Mouse (Mus musculus) lung, embryonic 14.5 days (tissue): ENCODE measurements around the gene Nt5c1a. TPM values are rescaled to one million over a fixed set of nuclear protein-coding genes. Genes with fewer than 3 reads are reported as not detected.
A peak's percentile ranks its signal among the peaks of the same experiment; 100 is the strongest.

Source experiments
- ATAC-seq: fragments of 200-750 bp; cut with Nextera tagmentation; 2 replicates; pipeline ENCODE4 v1.8.0; 2017; ENCODE audit warnings: mild to moderate bottlenecking, moderate TSS enrichment, moderate library complexity; ENCODE audit not compliant: insufficient read depth
- DNase-seq: peaks from one replicate; pipeline ENCODE4 v3.0.0-alpha.2; 2015
- H3K27ac ChIP-seq: fragments of 300-500 bp; sonication (generic); 2 replicates; pipeline ENCODE4 v1.5.1; 2014; ENCODE audit warnings: low read depth, mild to moderate bottlenecking, moderate library complexity
- H3K27me3 ChIP-seq: fragments of 300-500 bp; sonication (generic); 2 replicates; pipeline ENCODE4 v1.6.1; 2014; ENCODE audit warnings: low read length, control low read depth; ENCODE audit not compliant: insufficient read depth
- H3K36me3 ChIP-seq: fragments of 300-500 bp; sonication (generic); 2 replicates; pipeline ENCODE4 v1.6.1; 2014; ENCODE audit warnings: control low read depth; ENCODE audit not compliant: insufficient read depth
- H3K4me1 ChIP-seq: fragments of 300-500 bp; sonication (generic); 2 replicates; pipeline ENCODE4 v1.6.1; 2014; ENCODE audit warnings: antibody characterized with exemption, control low read depth; ENCODE audit not compliant: insufficient read depth
- H3K4me2 ChIP-seq: fragments of 300-500 bp; sonication (generic); 2 replicates; pipeline ENCODE4 v1.6.1; 2014; ENCODE audit warnings: mild to moderate bottlenecking
- H3K4me3 ChIP-seq: fragments of 300-500 bp; sonication (generic); 2 replicates; pipeline ENCODE4 v1.5.1; 2014; ENCODE audit warnings: low read depth, low read length
- H3K9ac ChIP-seq: fragments of 300-500 bp; sonication (generic); 2 replicates; pipeline ENCODE4 v1.6.1; 2014
- H3K9me3 ChIP-seq: fragments of 300-500 bp; sonication (generic); 2 replicates; pipeline ENCODE4 v1.6.1; 2016; ENCODE audit warnings: low read depth, low read length, control low read depth
- CTCF ChIP-seq: IDR thresholded peaks from 2 replicates; pipeline ENCODE4 v1.5.1; 2016; ENCODE audit warnings: antibody characterized with exemption, low read depth
- WGBS: fragments of 180-500 bp; shearing (Covaris S2); extraction: QIAGEN DNeasy Blood & Tissue Kit; methylation state at CpG from one replicate; pipeline ENCODE4 v1.1.7; 2014; 5-methylcytosine and 5-hydroxymethylcytosine counted together
- polyA plus RNA-seq: library from polyadenylated mRNA; unstranded; fragments of >200 nt; fragmentation: Nextera tagmentation; extraction: Ambion mirVana; gene quantifications from 2 replicates; pipeline ENCODE4 v1.2.1, GENCODE M21; 2014

Gene Nt5c1a
- polyA plus RNA-seq, 1 experiment from 2014 or later, result not detected

GRCm38 (mm10) chr4:123212330-123212729 is 11.0 kb downstream of the Nt5c1a start:
- ATAC-seq (no peak), DNase-seq (no peak)
- Histone ChIP-seq H3K36me3 (no peaks in the 10 kb centered on the region), H3K4me1 (no peaks in the 10 kb centered on the region), H3K27me3 (no peaks in the 10 kb centered on the region; the same call in 1 of the 2 replicates), H3K4me3 (no peak overlapping the region), H3K9me3 (no peaks in the 10 kb centered on the region), H3K9ac (no peak overlapping the region), H3K27ac (no peak overlapping the region), H3K4me2 (no peak overlapping the region)
- 37% methylated on average over 2 of the region's 2 CpGs for WGBS
- no peak for TF ChIP-seq CTCF

GRCm38 (mm10) chr4:123213975-123214374 is 12.7 kb downstream of the Nt5c1a start:
- no peaks in the 10 kb centered on the region for H3K4me1 ChIP-seq
- no peak for ATAC-seq
- WGBS, result 93% methylated on average over 9 of the region's 9 CpGs

GRCm38 (mm10) chr4:123215367-123215766 is 14.1 kb downstream of the Nt5c1a start:
- H3K9ac ChIP-seq, result no peak overlapping the region
- no peaks in the 10 kb centered on the region for H3K4me1 ChIP-seq
- ATAC-seq (no peak), DNase-seq (no peak)
- no peaks in the 10 kb centered on the region for H3K36me3 ChIP-seq
- no peaks in the 10 kb centered on the region for H3K27me3 ChIP-seq
- H3K27ac ChIP-seq, result no peak overlapping the region
- TF ChIP-seq CTCF, result no peak
- no peak overlapping the region for H3K4me3 ChIP-seq
- no peaks in the 10 kb centered on the region for H3K9me3 ChIP-seq
- 65% methylated on average over 1 of the region's 1 CpGs for WGBS
- no peak overlapping the region for H3K4me2 ChIP-seq

More at GRCm38 (mm10) chr4:123213975-123214374, 12.7 kb downstream of the Nt5c1a start:
- Histone ChIP-seq H3K36me3 (no peaks in the 10 kb centered on the region), H3K27ac (no peak overlapping the region), H3K9ac (no peak overlapping the region), H3K9me3 (no peaks in the 10 kb centered on the region), H3K4me3 (no peak overlapping the region), H3K4me2 (no peak overlapping the region), H3K27me3 (no peaks in the 10 kb centered on the region; the same call in 1 of the 2 replicates)
- TF ChIP-seq CTCF, result no peak
- no peak for DNase-seq

GRCm38 (mm10) chr4:123216782-123217181 is 15.5 kb downstream of the Nt5c1a start:
- H3K4me2 ChIP-seq, result no peak overlapping the region
- no peak overlapping the region for H3K9ac ChIP-seq
- H3K4me3 ChIP-seq, result no peak overlapping the region
- DNase-seq (peak; percentile 72), ATAC-seq (no peak)
- no peak overlapping the region for H3K27ac ChIP-seq
- no peaks in the 10 kb centered on the region for H3K27me3 ChIP-seq
- WGBS, result 11% methylated on average over 1 of the region's 1 CpGs
- peak; percentile 90 for TF ChIP-seq CTCF
- no peaks in the 10 kb centered on the region for H3K9me3 ChIP-seq
- no peaks in the 10 kb centered on the region for H3K36me3 ChIP-seq
- no peaks in the 10 kb centered on the region for H3K4me1 ChIP-seq

- H3K4me1 ChIP-seq, result no peaks in the 10 kb centered on the region
- no peak overlapping the region for H3K4me2 ChIP-seq
- no peaks in the 10 kb centered on the region for H3K27me3 ChIP-seq
- WGBS, result 61% methylated on average over 15 of the region's 15 CpGs
- no peak overlapping the region for H3K4me3 ChIP-seq
- H3K36me3 ChIP-seq, result no peaks in the 10 kb centered on the region
- no peak overlapping the region for H3K9ac ChIP-seq
- DNase-seq, result peak; percentile 88
- TF ChIP-seq CTCF, result peak; percentile 98
- H3K9me3 ChIP-seq, result no peaks in the 10 kb centered on the region
- H3K27ac ChIP-seq, result no peak overlapping the region
- peak; percentile 78 for ATAC-seq
These were observed 18.5 kb downstream of the Nt5c1a start for GRCm38 (mm10) chr4:123219720-123220357.

- no peak for TF ChIP-seq CTCF
- Histone ChIP-seq H3K27ac (no peak overlapping the region), H3K4me1 (no peaks in the 10 kb centered on the region), H3K9ac (no peak overlapping the region), H3K4me3 (no peak overlapping the region), H3K9me3 (no peaks in the 10 kb centered on the region), H3K4me2 (no peak overlapping the region), H3K27me3 (no peaks in the 10 kb centered on the region), H3K36me3 (no peaks in the 10 kb centered on the region)
- DNase-seq (no peak), ATAC-seq (no peak)
- WGBS, result 76% methylated on average over 4 of the region's 4 CpGs
These were observed 19.3 kb downstream of the Nt5c1a start for GRCm38 (mm10) chr4:123220637-123221036.

- ATAC-seq, result no peak
- TF ChIP-seq CTCF, result peak; percentile 59
- H3K4me1 ChIP-seq, result peaks cover 7% of the 10 kb centered on the region; the same call in 1 of the 2 replicates
- H3K27ac ChIP-seq, result no peak overlapping the region
- no peak overlapping the region for H3K9ac ChIP-seq
- WGBS, result 57% methylated on average over 3 of the region's 3 CpGs
- DNase-seq, result peak; percentile 43
- H3K27me3 ChIP-seq, result no peaks in the 10 kb centered on the region
- no peaks in the 10 kb centered on the region for H3K36me3 ChIP-seq
- no peak overlapping the region for H3K4me2 ChIP-seq
- no peak overlapping the region for H3K4me3 ChIP-seq
- H3K9me3 ChIP-seq, result no peaks in the 10 kb centered on the region
These were observed 22.0 kb downstream of the Nt5c1a start for GRCm38 (mm10) chr4:123223309-123223708.
